Mouse (Mus musculus): ENCODE measurements around the gene Fiz1. TPM values are rescaled to one million over a fixed set of nuclear protein-coding genes. Genes with fewer than 3 reads are reported as not detected.

Gene Fiz1
- 10.5 and 11.9 TPM in 2 replicates for polyA plus RNA-seq (2012; ENCODE audit: insufficient read depth, insufficient read length, missing spikeins)

DNA sequence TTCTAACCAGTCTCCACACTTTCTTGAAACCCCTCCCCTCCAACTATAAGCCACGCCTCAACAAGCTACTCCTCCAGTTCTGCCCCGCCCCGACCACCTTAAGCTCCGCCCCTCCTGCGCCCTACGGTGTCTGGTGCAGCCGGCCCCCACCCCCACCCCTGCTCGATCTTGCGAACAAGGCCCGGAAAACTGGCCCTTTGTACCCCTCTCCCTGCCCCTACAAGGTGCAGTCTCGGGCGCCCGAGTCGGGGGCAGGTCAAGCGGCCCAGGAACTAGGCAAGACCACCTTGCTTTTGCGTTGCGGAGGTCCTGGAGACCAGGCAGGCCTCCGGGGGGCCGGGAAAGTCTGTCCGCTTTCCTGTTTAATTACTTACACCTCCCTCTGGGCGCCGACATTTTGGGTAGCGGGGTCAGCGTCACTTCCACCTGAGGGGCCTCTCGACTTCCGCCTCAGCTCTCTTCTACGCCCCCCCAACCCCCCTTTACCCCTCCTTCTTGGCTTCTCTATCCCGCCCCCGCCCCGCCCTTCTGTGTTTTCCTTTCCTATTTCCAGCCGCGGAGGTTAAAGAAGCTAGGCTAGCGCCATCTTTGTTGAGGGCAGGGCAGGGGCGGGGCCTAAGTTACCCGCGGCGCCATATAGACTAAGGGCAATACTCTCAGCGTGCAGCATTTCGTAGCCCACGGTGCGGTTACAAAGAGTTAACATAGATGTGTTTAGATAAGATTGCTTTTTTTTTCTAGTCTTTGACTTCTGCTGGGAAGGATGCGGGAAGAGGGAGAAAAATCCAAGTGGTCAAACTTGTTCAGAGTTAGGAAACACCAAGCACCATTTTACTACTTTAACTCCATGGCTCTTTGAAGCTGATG, at the start of gene Fiz1, which contains the start of gene Zfp524:
Gene Fiz1 (minus strand): TSS at position 447 of the 867 bp plus-strand sequence.
Gene Zfp524 (plus strand): TSS at position 165 of the 867 bp plus-strand sequence.
- Histone ChIP-seq H3K27ac (replicated peaks; ENCODE audit: low read depth, low read length) (peak within 1 kb of the TSS; percentile 99), H3K4me3 (ENCODE audit: insufficient read depth, low read depth, low read length) (peak within 1 kb of the TSS; percentile 98)

DNA sequence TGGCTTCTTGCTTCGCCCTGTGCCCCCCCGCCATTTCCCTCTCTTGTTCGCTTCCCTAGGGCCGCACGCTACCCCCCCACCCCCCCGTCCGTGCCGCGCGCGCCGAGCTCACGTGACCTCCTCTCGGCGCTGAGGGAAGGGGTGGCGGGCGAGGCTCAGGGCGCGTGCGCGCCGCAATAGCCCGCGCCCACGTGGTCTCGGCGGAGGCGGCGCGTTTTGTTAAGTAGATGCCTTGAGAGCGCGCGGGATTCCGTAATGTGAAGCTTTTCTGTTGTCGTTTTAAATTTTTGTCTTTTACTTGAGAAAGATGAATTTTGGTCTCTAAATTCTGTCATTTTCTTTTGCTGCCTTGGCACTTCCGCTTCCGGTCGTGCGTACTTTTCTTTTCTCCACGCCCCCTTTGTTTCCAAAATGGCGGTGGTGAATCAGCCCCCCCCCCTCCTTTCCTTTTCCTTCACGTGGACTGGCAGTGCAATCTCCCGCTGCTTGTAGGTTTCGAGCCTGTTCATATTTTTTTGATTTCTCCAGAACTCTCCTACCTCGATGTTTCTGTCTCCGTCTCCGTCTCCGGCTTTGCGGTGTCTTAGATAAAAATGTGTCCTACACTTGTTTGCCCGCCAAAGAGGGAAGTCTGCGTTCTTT, 48.0 kb upstream of the Fiz1 start:
- Histone ChIP-seq H3K27ac (replicated peaks; ENCODE audit: low read depth, low read length) (peak overlapping the region; percentile 92), H3K4me3 (ENCODE audit: insufficient read depth, low read depth, low read length) (peak overlapping the region; percentile 82), H3K4me1 (ENCODE audit: control insufficient read depth, insufficient read depth, insufficient read length, low read length) (peaks cover 9% of the 10 kb centered on the region; the same call in 1 of the 2 replicates)

More for the DNA sequence above, at the start of gene Fiz1, which contains the start of gene Zfp524:
- H3K4me1 ChIP-seq (ENCODE audit: control insufficient read depth, insufficient read depth, insufficient read length, low read length), result peaks cover 3% of the 10 kb centered on the region; the same call in 1 of the 2 replicates

DNA sequence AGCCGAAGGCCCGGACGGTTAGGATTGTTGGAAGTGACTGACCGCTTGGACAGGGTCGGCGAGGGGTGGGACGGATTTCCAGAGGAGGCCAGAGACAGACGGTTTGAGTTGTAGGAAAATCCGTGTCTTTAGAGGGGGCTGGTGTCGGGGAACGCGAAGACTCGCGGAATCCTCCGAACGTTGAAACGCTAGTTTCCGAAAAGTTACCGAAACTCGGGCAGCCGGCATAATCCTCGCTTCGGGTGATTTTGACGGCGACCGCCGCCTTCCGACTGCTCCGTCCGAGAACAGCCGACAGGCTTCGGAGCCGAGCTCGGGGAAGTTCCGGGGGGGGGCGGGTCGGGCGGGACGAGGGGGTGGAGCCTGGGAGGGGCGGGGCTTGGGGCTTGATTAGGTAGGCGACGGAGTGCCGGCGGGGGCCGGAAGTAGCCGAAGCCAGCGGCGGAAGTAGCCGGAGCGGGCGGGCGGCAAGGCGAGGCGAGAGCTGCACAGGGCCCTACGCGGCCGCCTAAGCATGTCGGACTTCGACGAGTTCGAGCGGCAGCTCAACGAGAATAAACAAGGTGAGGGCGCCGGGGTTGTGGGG, 47.4 kb upstream of the Fiz1 start, which contains the start of gene U2af2:
Gene U2af2 (plus strand): TSS at position 370 of the 586 bp plus-strand sequence.
- Histone ChIP-seq H3K27ac (replicated peaks; ENCODE audit: low read depth, low read length) (peak within 1 kb of the TSS; percentile 99), H3K4me1 (ENCODE audit: control insufficient read depth, insufficient read depth, insufficient read length, low read length) (peaks cover 9% of the 10 kb centered on the region; the same call in 1 of the 2 replicates), H3K4me3 (ENCODE audit: insufficient read depth, low read depth, low read length) (peak within 1 kb of the TSS; percentile 93)

DNA sequence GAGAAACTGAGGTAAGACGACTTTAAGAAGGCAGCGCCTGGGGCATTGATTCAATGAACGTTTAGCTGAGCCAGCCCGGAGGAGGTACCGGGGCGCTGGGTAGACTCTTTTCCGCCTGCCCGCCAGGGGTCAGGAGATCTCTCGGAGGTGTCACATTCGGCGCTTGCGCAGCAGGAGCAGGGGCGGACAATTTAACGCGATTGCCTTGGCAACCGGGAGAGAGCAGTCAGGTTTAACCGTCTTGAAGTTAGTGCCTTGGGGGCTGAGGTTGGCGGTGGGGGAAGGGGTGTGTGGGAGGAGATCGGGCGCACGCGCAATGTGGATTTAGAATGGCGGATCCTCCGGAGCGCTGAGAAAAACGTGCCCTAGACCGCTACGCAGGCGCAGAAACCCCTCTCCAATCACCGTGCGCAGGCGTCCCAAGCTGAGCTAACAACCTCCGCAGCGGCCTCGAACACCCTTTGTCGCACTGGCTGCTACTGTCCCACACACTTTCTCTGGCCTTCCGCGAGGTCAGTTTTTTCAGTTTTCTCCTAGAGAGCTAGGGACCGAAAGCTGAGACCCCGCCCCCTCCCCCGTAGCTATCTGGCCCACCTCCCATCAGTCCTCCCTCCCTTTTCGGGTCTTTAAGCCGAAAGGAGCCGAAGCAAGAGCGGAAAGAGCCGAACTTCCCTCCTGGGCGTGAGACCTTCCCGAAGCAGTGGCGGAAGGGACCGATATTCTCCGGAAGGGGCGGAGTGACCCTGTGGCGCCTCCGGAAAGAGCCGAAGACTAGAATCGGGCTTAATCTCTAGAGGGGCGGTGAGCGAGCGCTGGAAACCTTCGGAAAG, 46.7 kb upstream of the Fiz1 start:
- H3K4me3 ChIP-seq (ENCODE audit: insufficient read depth, low read depth, low read length), result peak overlapping the region; percentile 93
- peaks cover 9% of the 10 kb centered on the region; the same call in 1 of the 2 replicates for H3K4me1 ChIP-seq (ENCODE audit: control insufficient read depth, insufficient read depth, insufficient read length, low read length)
- peak overlapping the region; percentile 99 for H3K27ac ChIP-seq (replicated peaks; ENCODE audit: low read depth, low read length)

DNA sequence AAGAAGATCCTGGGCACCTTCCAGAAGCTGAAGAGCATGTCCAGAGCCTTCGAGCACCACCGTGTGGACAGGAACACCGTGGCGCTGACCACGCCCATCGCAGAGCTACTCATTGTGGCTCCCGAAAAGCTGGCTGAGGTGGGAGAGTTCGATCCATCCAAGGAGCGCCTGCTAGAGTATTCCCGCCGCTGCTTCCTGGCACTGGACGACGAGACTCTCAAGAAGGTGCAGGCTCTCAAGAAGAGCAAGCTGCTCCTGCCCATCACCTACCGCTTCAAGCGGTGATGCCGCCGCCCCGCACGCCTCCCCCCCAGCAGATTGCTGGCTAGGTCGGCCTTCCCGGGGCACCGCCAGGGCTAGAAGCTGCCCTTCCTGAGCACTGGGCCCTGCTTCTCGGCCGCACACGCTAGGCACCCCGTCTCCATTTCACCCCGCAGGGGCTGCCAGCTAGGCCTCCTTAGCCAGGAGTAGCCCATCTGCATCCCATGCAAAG, 45.8 kb upstream of the Fiz1 start:
- Histone ChIP-seq H3K4me3 (ENCODE audit: insufficient read depth, low read depth, low read length) (peak overlapping the region; percentile 93), H3K4me1 (ENCODE audit: control insufficient read depth, insufficient read depth, insufficient read length, low read length) (peaks cover 9% of the 10 kb centered on the region; the same call in 1 of the 2 replicates), H3K27ac (replicated peaks; ENCODE audit: low read depth, low read length) (peak overlapping the region; percentile 93)

DNA sequence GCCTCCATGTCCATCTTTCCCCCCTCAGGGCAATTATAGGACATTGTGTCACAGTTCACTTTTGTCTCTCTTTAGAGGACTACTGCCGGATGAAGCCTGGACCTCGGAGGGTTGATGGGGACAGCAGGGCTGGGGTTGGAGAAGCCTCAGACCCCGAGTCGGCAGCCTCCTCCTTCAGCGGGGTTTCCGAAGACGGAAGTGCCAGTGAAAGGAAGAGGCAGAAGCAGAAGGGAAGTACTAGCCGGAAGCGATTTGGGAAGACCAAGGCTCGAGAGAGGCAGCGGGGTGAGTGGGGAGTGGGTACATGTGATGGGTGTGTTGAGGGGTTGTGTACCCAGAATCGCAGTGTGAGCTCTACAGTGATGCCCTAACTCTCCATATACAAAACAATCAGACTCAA, 44.9 kb upstream of the Fiz1 start:
- Histone ChIP-seq H3K27ac (replicated peaks; ENCODE audit: low read depth, low read length) (no peak overlapping the region), H3K4me1 (ENCODE audit: control insufficient read depth, insufficient read depth, insufficient read length, low read length) (peaks cover 7% of the 10 kb centered on the region; the same call in 1 of the 2 replicates), H3K4me3 (ENCODE audit: insufficient read depth, low read depth, low read length) (no peak overlapping the region)

DNA sequence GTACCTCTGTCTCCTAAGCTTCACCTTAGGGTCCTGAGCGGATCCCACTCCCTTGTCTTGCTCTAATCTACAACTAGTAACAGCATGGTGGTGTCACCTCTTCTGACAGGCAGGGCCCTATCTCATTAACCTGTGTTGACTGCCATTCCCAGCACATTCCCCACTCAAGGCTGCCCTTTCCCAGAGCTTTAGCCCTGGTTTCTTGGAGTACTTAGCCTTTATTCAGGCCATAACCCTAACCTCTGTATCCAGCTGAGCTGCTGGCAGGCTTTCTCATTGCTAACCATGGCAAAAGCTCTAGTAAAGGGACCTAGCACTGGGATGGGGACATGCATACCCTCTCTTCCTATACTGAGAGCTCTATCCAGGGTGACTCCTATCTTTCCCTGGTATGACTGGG, 44.1 kb upstream of the Fiz1 start:
- no peak overlapping the region for H3K27ac ChIP-seq (replicated peaks; ENCODE audit: low read depth, low read length)
- no peak overlapping the region for H3K4me3 ChIP-seq (ENCODE audit: insufficient read depth, low read depth, low read length)
- H3K4me1 ChIP-seq (ENCODE audit: control insufficient read depth, insufficient read depth, insufficient read length, low read length), result 0 out of 2 replicates have a peak, but pooled peaks cover 2% of the 10 kb centered on the region

DNA sequence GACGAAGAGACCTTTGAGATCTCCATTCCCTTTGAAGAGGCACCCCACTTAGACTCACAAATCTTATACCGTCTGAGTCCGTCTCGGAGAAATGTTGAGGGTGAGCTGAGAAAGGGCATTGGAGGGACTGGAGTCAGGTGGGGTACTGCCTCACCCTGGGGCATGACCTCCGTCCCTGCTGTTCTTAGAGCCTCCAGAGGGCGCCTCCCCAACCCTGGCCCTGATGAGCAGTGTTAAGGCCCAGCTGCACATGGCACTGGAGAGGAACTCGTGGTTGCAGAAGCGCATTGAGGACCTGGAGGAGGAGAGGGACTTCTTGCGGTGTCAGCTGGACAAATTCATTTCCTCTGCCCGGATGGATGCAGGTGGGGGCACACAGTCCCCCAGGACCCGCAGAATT, 43.3 kb upstream of the Fiz1 start:
- Histone ChIP-seq H3K4me3 (ENCODE audit: insufficient read depth, low read depth, low read length) (no peak overlapping the region), H3K4me1 (ENCODE audit: control insufficient read depth, insufficient read depth, insufficient read length, low read length) (no peaks in the 10 kb centered on the region), H3K27ac (replicated peaks; ENCODE audit: low read depth, low read length) (no peak overlapping the region)

DNA sequence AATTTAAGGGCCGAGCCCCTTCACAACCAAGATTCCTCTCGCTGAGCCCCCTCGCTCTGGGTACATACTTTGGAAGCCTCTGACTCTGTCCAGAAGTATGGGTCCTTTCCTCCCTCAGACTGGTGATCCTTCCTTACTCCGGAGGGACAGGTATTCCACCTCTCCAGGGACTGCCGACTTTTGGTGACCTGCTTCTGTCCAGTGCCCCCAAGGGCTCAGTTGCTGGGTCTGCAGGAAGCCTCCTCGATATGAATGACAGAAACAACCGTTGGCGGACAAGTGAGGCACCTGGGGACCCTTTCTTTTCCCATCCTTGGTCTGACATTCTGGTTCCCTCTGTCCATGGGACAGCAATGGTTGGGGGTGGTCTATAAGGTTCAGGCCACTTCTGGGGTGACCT, 42.9 kb upstream of the Fiz1 start:
- no peak overlapping the region for H3K4me3 ChIP-seq (ENCODE audit: insufficient read depth, low read depth, low read length)

DNA sequence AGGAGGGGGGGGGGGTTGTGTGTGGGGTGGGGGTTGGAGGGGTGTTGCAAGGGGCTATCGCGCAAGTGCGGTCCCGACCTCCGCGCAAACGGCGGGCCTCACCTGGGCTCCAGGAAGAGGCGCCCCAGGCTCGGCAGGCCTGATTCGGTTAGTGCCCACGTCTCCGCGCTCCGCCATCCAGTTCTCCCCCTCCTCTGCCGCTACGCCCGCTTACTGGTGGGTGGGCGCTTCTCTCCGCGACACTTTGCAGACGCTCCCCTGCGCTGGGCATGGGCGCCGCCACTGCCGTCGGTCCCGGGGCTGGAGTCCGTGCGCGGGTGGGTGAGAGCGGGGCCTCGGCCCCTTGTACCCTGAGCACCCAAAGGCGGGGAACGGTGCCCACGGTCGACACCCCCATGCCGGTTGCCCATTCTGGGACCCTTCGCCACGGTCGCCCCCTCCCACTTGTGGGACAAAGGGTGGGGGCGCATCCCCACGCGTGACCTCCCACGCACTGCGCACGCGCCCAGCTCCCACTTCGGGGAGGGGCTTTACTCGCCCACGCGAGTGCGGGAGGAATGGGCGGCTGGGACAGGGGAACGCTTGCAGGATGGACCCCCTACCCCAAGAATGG, 42.3 kb upstream of the Fiz1 start:
- no peak overlapping the region for H3K27ac ChIP-seq (replicated peaks; ENCODE audit: low read depth, low read length)
- H3K4me3 ChIP-seq (ENCODE audit: insufficient read depth, low read depth, low read length), result no peak overlapping the region
- H3K4me1 ChIP-seq (ENCODE audit: control insufficient read depth, insufficient read depth, insufficient read length, low read length), result no peaks in the 10 kb centered on the region; the same call in 1 of the 2 replicates

More for the DNA sequence above, 42.9 kb upstream of the Fiz1 start:
- no peaks in the 10 kb centered on the region for H3K4me1 ChIP-seq (ENCODE audit: control insufficient read depth, insufficient read depth, insufficient read length, low read length)
- no peak overlapping the region for H3K27ac ChIP-seq (replicated peaks; ENCODE audit: low read depth, low read length)

DNA sequence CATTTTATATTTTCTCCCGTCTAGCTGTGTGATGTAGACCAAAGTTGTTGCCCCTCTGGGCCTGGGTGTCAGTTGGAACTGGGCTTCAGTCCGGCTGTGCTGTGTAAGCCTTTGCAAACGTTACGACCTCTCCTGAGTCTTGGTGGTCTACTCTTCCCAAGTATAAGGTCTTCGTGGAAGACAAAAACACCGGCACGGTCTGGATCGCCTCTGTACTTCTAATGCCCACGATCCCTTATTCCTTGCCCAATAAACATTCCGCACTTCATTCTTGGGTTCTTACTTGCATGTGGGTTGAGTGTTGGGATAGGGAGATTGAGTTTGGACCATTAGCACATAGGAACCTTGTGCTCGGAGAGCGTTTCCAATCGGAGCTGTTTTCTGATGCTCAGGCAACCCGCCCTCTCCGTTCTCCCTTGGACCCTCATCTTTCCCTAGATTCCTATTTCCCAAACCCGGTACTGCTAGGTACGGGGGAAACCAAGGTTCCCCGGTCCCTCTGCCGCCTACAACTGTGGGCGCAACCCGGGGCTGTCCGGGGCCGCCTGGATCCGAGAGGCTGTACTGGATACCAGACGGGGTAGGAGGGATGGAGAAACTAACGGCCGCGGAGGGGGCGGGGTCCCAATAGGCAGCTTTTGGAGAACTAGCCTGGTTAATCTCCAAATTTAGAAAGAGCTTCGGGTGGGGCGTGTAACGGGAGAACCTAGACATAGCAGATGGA, 39.1 kb upstream of the Fiz1 start:
- Histone ChIP-seq H3K4me3 (ENCODE audit: insufficient read depth, low read depth, low read length) (no peak overlapping the region; the same call in 1 of the 2 replicates), H3K27ac (replicated peaks; ENCODE audit: low read depth, low read length) (no peak overlapping the region), H3K4me1 (ENCODE audit: control insufficient read depth, insufficient read depth, insufficient read length, low read length) (no peaks in the 10 kb centered on the region; the same call in 1 of the 2 replicates)

DNA sequence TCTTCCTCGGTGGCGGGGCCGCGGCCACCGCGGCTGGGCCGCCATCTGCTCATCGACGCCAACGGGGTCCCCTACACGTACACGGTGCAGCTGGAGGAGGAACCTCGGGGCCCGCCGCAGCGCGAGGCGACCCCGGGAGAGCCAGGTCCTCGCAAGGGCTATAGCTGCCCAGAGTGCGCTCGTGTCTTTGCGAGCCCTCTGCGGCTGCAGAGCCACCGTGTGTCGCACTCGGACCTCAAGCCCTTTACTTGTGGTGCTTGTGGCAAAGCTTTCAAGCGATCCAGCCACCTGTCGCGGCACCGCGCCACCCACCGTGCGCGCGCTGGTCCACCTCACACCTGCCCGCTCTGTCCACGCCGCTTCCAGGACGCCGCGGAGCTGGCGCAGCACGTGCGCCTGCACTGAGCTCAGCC, 38.4 kb upstream of the Fiz1 start:
- H3K4me3 ChIP-seq (ENCODE audit: insufficient read depth, low read depth, low read length), result peak overlapping the region; percentile 8; the same call in 1 of the 2 replicates
- no peak overlapping the region for H3K27ac ChIP-seq (replicated peaks; ENCODE audit: low read depth, low read length)
- no peaks in the 10 kb centered on the region; the same call in 1 of the 2 replicates for H3K4me1 ChIP-seq (ENCODE audit: control insufficient read depth, insufficient read depth, insufficient read length, low read length)

DNA sequence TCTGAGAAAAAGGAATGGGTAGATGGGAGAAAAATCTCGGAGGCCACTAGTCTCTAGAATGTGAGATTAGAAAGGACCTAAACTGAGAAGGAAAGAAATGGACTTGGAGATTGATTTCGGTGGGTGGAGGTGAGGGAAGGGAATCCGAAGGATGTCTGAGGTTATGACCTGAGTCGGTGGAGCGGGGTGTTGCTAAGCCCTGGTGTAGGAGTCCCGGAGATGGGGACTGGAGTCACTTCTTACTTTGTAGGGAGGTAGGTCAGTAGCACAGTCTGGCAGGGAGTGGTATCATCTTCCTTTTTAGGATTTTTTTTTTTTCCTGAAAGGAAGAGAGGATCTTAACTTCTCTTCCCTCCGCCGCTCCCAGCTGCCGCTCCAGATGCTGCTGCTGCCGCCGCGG, 37.9 kb upstream of the Fiz1 start:
- H3K27ac ChIP-seq (replicated peaks; ENCODE audit: low read depth, low read length), result no peak overlapping the region
- H3K4me3 ChIP-seq (ENCODE audit: insufficient read depth, low read depth, low read length), result peak overlapping the region; percentile 65
- no peaks in the 10 kb centered on the region; the same call in 1 of the 2 replicates for H3K4me1 ChIP-seq (ENCODE audit: control insufficient read depth, insufficient read depth, insufficient read length, low read length)

Measured in brown adipose tissue, adult 24 weeks (tissue).